Mouse (Mus musculus) NIH3T3 (cell line): Measurements from ENCODE around the gene Aldh16a1.
A peak's percentile ranks its signal among the peaks of the same experiment; 100 is the strongest.
"Not testable (repeated sequence)": the region's sequence is repeated elsewhere in the genome, so short reads cannot be mapped to it uniquely, and the experiment has no call there.

Experiments
- DNase-seq: peaks from one replicate; pipeline ENCODE4 v3.0.0-alpha.2; 2012; ENCODE audit warnings: low read depth

Aldh16a1 gene

DNA sequence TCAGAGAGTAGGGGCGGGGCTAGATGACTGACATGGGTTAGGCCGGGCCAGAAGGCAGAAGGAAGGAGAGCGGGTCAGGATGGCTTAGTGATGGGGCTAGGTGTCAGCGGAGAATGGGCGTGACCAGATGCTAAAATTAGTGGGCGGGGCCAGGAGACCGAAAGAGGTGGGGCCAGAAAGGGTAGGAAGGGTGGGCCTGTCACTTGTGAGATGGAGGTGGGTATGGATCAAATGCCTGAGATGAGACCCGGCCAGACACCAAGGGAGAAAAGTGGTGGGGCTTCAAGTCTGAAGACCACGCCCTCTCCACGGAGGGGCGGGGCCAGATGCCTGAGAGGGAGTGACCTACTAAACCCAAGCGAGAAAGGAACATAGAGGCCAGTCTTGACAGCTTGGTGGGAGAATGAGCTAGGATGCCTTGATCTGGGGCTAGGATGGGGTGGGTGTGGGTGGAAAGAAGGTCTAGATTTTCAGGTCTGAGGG, 19.8 kb downstream of the Aldh16a1 start:
- DNase-seq = peak; percentile 68

DNA sequence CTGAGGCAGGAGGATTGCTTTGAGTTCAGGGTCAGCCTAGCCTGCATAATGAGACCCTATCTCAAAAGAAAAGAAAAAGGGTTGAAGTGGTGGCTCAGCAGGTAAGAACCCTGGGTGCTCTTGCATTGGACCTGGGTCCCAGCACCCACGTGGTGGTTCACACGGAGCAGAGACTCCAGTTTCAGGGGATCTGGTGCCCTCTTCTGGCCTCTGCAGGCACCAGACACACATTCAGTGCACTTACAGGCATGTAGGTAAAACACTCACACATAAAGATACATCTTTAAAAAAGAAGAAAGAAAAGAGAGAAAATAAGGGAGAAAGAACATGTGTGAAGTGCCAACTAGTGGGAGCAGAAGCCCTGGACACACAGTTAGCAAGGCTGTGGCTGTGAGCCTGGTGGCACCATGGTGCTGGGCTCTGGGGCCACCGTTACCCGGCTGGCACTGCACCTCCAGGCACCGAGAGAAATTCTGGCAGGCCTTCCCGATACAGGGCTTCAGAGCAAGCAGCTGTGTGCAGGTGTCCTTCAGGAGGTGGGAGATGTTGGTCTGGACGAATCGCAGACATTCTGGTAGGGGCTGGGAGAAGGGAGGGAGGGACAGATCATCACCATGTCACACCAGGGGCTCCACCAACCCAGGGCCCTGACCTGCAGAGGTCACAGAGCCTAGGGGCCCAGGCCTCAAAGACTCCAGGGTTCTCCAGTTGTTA, 20.8 kb downstream of the Aldh16a1 start:
- DNase-seq = no peak

DNA sequence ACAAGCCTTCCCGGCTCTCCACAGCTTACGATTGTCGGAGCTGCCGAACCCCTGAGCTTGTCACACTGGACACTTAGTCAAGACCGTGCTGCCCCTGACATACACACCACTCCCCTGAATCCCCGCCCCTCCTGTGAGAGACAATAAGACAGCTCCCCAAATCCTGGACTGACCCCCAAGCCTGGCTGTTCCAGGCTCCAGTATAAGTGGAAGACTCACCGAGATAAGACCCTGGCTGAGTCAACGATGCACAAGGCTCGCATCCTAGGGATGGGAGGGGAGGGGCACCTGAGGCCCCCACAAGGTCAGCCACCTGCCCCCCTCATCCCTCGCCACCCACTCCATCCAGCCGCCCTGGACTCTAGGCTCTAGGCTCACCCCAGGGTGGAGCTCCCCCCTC, 22.5 kb downstream of the Aldh16a1 start:
- no peak for DNase-seq

DNA sequence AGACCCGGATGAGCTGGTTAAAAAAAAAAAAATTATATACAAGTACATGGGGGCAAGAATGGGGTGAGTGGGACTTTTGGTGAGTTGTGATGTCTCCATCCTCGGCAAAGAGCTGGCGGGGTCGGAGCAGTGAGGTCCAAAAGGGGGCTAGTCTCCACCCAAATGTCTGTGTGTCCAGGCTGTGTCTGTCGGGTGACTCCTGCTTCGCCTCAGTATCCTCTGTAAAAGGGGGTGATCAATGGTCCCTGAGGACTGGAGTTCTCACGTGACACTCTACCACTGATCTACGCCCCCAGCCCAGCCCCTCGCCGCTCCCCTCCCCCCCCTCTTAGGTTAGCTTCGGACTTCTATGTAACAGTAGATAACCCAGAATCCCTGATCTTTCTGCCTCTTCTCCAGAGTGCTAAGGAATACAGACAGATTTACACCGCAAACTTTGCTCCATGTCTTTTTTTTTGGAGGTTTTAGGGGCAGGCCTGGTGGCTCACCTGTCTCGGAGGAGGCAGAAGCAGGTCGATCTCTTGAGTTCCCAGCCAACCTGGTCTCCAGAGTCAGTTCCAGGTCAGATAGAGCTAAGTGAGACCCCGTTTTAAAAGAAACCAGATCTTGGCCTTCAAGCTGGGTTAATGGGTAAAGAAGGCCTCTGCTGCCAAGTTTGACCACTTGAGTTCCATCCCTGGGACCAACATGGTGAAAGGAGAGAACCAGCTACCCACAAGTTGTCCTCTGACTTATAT, 24.4 kb downstream of the Aldh16a1 start:
- DNase-seq = no peak

DNA sequence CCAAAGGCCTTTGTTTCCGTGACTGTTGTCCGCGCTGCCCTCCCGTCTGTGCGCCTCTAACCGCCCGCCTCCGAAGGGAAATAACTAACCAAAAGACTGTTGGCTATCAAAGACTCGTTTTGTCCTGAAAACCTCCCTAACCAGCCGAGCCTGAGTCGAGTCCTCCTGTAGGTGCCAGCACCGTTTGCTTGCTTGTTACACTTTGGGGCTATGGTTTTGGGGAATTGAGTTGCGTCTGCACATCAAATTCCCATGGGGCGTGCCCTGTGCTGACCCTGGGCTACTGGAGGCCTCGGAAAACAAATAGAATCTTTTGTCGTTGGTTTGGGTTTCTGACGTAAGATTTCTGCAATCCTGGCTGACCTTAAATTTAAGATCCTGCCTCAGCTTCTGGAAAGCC, 25.1 kb downstream of the Aldh16a1 start:
- peak; percentile 81 for DNase-seq

DNA sequence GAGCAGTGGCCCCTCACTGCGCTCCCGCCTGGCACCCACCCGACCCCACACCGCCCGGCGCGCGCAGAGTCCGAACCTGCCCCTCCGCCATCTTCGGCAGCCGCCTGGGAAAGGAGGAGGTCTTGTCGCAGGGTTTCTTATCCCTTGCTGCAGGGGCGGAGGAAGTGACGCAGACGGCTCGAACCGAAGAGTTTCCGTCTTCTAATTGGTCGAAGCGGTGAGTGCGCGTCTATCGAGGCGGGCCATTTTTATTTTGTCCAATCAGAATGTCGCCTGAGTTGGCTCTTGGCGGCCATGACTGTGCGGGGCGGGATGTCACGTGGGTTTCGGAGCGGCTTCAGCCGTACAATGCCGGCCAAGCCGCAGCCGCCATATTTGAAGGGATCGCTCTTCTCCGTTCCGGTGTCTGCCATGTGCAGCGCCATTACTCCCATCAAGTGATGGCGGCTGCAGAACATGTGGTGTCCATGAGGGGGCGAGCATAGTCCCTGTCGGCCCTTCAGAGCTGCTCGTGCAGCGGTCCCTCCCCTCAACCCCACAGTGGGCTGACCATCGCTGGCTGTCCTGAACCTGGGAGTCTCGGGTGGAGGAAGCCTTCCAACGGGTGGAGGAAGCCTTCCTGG, 25.6 kb downstream of the Aldh16a1 start, which contains the start of gene Rpl13a:
Gene Rpl13a, minus strand, starts transcription at position 138 of the 623 bp plus-strand sequence.
- peak; percentile 99 for DNase-seq

DNA sequence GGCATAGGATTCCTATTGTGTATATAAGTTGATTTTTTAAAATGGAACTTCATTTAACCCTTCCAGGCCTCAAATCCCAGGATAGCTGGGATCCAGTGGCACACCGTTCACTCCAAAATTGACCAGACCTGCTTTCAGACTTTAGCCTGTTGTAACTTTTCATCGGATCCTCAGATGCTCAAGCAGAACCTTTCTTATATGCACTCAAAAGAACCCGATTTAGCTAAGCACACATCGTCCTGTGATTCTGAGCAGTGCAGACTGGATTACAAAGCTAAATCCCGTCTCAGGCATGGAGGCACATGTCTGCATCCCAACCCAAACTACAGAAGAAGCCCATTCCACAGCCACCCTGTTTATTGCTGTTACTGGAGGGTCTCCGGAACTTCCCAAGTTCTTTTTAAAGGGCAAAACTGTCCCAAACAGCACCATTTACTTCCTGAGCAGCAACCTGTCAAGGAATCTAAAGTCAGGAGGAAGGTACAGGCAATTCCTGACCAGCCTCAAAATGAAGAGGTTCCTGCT, 26.6 kb downstream of the Aldh16a1 start:
- peak; percentile 28 for DNase-seq

DNA sequence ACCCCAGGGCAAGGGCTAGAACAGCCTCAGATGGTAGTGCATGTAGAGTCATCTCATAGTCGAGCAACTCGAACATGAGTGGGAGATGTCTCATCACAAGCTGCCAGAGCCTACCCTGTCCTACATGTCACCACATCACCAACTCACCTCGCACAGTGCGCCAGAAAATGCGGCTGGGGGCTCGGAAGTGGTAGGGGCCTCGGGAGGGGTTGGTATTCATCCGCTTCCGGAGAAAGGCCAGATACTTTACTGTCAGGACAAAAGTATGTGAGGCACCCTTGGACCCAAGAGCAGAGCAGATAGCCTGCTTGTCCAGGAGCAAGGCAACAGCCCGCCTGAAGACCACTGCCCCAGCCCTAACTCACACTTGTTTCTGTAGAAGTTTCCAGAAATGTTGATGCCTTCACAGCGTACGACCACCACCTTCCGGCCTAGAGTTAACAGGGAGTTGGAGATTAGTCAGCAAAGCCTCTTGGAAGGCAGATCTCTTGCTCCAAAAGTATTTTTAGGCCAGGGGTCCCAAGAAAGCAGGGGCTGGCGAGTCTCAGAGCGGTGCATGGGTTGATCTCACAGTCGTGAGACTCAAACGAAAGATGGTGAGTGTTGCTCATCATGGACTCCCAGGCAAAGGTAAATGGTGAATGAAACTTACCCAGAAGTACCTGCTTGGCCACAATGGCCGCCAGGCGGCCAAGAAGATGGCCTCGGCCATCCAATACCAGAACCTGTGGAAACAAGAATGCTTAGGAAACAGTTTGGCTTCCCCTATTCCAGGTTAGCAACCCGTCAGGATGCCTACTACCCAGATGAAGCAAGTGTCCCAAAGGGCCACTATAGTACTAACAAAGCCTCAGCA, 27.3 kb downstream of the Aldh16a1 start:
- peak; percentile 60 for DNase-seq

DNA sequence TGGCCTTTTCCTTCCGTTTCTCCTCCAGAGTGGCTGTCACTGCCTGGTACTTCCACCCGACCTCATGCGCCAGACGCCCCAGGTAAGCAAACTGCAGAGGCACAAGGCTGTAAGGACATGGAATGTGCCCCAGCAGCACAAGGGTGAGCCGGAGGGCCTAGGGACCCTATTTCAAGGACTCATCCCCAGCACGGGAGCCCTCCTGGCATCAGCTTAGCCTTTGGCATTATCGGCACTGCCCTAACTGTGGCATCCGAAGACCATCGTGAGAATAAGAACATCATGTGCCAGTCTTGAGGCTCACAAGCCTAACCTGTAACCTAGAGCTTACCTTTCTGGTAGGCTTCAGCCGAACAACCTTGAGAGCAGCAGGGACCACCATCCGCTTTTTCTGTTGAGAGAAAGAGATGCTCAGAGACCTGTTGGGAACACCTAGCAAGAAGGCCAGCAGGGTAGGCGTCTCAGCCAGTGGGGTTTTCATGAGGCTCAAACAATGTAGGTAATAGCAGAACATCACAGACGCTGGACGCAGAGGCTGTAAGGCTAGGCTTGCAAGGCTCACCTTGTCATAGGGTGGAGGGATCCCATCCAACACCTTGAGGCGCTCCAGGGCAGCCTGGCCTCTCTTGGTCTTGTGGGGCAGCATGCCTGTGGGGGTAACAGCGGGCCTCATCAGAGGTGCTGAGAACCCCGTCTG, 28.1 kb downstream of the Aldh16a1 start:
- peak; percentile 16 for DNase-seq

DNA sequence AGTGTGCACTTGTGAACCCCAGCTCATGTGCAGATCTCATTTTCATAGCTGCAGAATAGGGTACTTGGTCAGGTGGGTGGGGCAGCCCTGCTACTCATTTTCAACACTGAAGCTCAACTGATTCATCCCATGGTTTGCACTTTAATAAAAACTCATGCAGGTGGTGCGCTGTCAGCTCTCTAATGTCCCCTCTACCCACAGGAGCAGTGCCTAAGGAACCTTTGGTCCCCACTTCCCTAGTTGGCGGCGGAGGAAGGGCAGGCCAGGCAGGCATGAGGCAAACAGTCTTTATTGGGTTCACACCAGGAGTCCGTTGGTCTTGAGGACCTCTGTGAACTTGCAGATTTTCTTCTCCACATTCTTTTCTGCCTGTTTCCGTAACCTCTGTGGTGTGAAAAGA, 28.7 kb downstream of the Aldh16a1 start:
- not testable (repeated sequence) for DNase-seq

DNA sequence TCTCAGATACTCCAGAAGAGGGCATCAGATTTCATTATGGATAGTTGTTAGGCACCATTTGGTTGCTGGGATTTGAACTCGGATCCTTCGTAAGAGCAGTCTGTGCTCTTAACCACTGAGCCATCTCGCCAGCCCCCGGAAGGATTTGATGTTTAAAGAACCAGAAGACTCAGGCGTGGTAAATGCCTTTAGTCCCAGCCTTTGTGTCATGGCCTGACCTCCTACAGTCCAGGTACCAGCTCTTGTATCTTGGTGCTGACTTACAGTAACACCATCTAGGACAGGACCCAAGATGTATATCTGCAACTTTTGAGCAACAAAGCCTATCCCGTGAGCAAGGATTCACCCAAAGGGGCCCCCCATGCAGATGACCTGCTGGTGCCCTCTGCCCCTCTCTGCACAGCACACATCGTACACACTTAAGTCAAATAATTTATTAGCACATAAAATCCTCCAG, 29.2 kb downstream of the Aldh16a1 start:
- peak; percentile 74 for DNase-seq

DNA sequence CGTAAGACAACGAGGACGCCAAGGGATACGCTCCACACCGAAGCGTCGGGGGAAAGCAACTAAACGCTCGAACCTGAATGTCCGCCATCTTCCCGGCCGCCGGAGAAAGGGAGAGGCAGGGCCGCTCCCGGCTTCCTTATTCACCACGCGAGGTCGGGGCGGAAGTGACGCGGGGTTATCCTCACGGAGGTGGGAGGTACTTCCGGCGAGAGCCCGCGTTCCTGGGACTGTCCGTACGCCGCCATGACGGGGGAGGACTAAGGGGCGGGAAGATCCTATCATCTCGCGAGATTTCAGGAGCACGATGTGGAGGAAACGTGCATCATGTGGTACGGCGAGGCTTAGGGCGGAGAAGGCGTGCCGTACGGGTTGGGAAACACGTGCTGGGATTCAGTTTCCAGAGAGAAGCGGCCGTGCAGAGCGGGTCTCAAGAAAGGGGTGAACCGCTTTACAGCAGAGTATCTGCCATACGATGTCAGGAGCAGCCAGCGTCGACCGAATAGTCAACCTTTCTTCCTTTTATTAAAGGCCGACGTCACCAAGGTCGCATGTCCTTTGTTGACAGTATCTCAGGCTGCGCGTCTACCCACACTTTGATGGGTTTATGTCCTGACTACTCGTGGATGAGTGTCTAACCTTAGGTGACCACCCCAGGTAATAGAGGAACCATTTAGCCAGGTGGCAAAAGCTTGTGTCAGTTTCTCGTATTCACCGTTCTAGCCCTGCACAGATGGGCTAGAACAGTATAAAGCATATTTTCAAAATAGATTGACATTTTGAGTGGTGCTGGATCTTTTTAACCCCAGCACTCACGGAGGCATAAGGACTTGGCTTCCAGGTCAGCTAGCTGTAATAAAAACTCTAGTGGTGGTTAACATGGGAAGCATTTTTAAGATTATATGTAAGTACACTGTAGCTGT, 29.9 kb downstream of the Aldh16a1 start, which contains the start of gene Rps11:
Gene Rps11, minus strand, starts transcription at position 216 of the 920 bp plus-strand sequence.
- DNase-seq = peak; percentile 100

DNA sequence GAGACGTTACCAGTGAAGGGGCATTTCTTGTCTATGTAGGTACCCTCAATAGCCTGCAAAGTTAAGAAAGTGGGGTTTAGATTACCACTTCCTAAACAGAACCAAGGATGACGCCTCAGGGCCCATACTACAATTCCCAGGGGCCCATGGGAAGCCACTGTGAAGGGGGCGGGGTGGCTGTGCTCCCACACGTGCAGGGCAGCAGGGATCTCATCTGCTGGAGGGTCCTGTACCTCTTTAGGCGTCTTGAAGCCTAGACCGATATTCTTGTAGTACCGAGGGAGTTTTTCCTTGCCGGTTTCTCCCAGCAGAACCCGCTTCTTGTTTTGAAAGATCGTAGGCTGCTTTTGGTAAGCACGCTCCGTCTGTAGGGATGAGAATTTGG, 31.2 kb downstream of the Aldh16a1 start:
- DNase-seq = peak; percentile 73

DNA sequence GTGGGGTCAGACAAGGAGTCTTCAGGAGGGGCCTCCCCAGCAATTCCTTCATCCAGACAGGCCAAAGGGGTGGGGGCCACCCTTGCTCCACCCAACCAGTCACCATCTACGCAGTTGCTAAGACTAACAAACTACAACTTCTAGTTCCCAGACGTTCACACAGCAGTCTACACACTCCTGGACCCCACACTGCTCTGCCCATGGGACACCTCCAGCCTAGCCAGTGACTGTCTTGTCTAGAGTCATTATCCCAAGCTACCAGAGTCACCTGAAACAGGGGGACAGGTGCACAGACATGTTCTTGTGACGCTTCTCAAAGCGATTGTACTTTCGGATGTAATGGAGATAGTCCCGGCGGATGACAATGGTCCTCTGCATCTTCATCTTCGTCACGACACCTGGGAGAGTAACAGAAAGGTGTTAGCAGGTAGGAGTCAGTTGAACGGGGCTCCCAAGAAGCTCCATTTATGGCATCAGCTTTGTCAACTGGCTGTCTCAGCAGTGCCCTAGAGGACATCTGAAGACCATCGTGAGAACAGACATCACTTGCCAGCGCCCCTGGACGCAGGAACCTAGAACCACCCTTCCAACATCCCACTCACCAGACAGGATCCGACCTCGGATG, 31.7 kb downstream of the Aldh16a1 start:
- no peak for DNase-seq

DNA sequence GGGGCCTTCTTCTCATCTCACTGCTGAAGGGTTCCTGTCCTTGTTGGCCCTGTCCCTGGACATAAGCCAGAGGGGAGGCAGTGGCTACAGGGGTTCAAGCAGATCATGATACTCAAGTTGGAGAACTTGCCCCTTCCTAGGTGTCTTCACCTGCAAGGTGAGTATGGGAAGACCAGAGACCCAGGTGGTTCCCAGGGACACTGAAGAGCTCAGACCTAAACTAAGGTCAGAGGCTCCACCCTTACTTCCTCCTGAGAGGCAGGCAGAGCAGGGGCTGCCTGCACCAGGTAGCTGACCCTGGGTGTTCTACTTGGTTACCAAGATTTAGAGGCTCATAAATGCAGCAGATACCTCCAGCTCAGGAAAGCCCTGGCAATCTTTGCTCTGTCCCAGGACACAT, 32.4 kb downstream of the Aldh16a1 start:
- no peak for DNase-seq

DNA sequence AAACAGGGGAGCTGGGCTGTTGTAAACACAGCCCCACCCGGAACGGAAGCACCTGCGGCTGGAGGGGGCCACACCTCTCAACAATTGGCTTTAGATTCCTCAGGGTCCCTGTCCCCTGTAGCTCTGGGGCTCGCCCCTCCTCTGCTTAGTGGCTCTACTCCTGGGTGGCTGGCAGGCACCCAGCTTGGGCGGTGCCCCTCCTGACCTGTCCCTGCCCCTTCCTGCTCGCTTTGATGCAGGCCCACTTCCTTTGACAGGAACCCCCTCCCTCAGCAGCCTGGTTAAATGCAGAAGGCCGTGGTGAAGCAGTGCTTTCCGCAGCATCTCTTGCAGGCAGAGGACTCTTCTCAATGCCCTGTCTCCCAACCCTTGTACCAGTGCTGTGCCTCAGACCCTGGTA, 33.0 kb downstream of the Aldh16a1 start:
- no peak for DNase-seq

DNA sequence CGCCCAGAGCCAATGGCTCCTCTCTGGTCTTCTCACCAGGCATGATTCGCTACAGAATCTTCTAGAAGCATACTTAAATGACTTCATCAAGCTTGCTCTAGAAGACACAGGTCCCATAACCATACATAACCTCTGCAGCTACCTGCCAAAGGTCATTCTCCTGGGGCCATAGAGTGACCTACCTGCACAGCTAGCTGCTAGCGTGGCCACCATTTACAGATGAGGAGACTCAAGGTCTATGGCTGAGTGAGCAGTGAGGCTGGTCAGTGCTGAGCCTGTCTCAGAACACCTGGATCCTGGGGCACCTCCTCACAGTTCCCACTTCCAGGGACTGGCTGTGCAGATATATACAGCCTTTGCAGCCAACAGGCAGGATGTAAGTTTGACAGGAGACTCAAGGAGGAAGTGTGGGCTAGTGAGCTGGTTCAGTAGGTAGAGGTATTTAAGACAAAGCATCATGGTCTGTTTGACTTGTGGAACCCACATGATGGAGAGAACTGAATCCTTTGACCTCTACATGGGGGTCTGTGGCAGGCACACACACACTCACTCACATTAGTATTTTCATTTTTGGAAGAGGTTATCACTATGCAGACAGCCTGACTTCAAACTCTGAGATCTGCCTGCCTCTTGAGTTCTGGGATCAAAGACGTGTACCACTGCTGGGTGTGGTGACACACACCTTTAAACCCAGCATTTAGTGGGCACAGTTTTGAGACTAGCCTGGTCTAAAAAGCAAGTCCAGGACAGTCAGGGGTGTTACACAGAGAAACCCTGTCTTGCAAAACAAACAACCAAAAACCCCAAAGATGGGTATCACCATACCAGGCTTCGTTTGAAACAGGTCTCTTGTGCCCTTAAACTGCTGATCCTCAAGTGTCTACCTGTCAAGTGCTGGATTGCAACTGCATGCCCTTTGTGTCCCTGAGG, 34.3 kb downstream of the Aldh16a1 start:
- DNase-seq = no peak

DNA sequence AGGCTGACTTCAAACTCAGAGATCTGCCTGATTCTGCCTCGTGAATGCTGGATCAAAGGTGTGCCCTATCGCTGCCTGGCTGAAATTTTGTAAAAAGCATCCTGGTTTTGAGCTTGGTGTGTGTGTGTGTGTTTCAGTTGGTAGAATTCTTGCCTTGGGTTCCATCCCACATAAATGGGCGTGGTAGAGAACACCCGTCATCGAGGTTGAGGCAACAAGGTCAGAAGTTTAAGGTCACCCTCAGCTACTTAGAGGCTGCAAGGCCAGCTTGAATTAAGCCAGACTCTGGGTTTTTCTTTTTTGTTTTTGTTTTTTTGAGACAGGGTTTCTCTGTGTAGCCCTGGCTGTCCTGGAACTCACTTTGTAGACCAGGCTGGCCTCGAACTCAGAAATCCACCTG, 36.0 kb downstream of the Aldh16a1 start:
- DNase-seq = no peak
